Mouse (Mus musculus) heart, embryonic 16.5 days (tissue): ENCODE results near the gene Fam104a. TPM values are rescaled to one million over a fixed set of nuclear protein-coding genes. Genes with fewer than 3 reads are reported as not detected.

ENCODE experiments used
- ATAC-seq: fragments of 200-750 bp; cut with Nextera tagmentation; replicated peaks from 2 replicates; pipeline ENCODE4 v1.8.0; 2017; ENCODE audit warnings: moderate number of reproducible peaks; ENCODE audit not compliant: insufficient read depth, low FRiP score; ENCODE audit errors: extremely low read depth
- H3K27ac ChIP-seq: fragments of 300-500 bp; sonication (generic); 2 replicates; pipeline ENCODE4 v1.5.1; 2014; ENCODE audit warnings: mild to moderate bottlenecking, low read length, control low read depth, moderate library complexity
- H3K27me3 ChIP-seq: fragments of 300-500 bp; sonication (generic); 2 replicates; pipeline ENCODE4 v1.6.1; 2014; ENCODE audit warnings: low read length, mixed read lengths; ENCODE audit not compliant: control insufficient read depth, insufficient read depth
- H3K36me3 ChIP-seq: fragments of 300-500 bp; sonication (generic); 2 replicates; pipeline ENCODE4 v1.6.1; 2014; ENCODE audit not compliant: control insufficient read depth, insufficient read depth
- H3K4me1 ChIP-seq: fragments of 300-500 bp; sonication (generic); 2 replicates; pipeline ENCODE4 v1.6.1; 2014; ENCODE audit warnings: low read length, mixed read lengths; ENCODE audit not compliant: control insufficient read depth, insufficient read depth
- H3K4me2 ChIP-seq: fragments of 300-500 bp; sonication (generic); 2 replicates; pipeline ENCODE4 v1.6.1; 2014; ENCODE audit warnings: low read depth, mild to moderate bottlenecking, control low read depth, low read length
- H3K4me3 ChIP-seq: fragments of 300-500 bp; sonication (generic); 2 replicates; pipeline ENCODE4 v1.5.1; 2014; ENCODE audit warnings: mild to moderate bottlenecking, control low read depth, low read length
- H3K9ac ChIP-seq: fragments of 300-500 bp; sonication (generic); 2 replicates; pipeline ENCODE4 v1.6.1; 2014; ENCODE audit warnings: low read length, control low read depth
- H3K9me3 ChIP-seq: fragments of 300-500 bp; sonication (generic); replicated peaks from 2 replicates; pipeline ENCODE4 v1.6.1; 2016; ENCODE audit warnings: low read length; ENCODE audit not compliant: control insufficient read depth
- WGBS: fragments of 180-500 bp; shearing (Covaris S2); extraction: QIAGEN DNeasy Blood & Tissue Kit; methylation state at CpG from one replicate; pipeline ENCODE4 v1.1.7; 2014; 5-methylcytosine and 5-hydroxymethylcytosine counted together
- polyA plus RNA-seq: library from polyadenylated mRNA; unstranded; fragments of >200 nt; fragmentation: Nextera tagmentation; extraction: Ambion mirVana; gene quantifications from 2 replicates; pipeline ENCODE4 v1.2.1, GENCODE M21; 2015

Gene Fam104a
- polyA plus RNA-seq, 1 experiment from 2014 or later, result 41.1 TPM

GRCm38 (mm10) chr11:113638680-113639079, 45.3 kb downstream of the Fam104a start:
- Histone ChIP-seq H3K4me3 (no peak overlapping the region), H3K27me3 (no peaks in the 10 kb centered on the region), H3K4me1 (no peaks in the 10 kb centered on the region), H3K36me3 (no peaks in the 10 kb centered on the region), H3K9me3 (0 out of 2 replicates have a peak, but pooled peaks cover 4% of the 10 kb centered on the region), H3K27ac (no peak overlapping the region), H3K9ac (no peak overlapping the region), H3K4me2 (no peak overlapping the region)
- 82% methylated on average over 12 of the region's 12 CpGs for WGBS
- ATAC-seq, result no peak

GRCm38 (mm10) chr11:113634699-113635121, 49.2 kb downstream of the Fam104a start:
- H3K9me3 ChIP-seq, result 0 out of 2 replicates have a peak, but pooled peaks cover 4% of the 10 kb centered on the region
- no peak overlapping the region for H3K4me2 ChIP-seq
- 71% methylated on average over 10 of the region's 10 CpGs for WGBS
- no peaks in the 10 kb centered on the region for H3K36me3 ChIP-seq
- no peak overlapping the region for H3K9ac ChIP-seq
- no peaks in the 10 kb centered on the region for H3K4me1 ChIP-seq
- H3K27ac ChIP-seq, result no peak overlapping the region
- no peak overlapping the region for H3K4me3 ChIP-seq
- no peak for ATAC-seq
- no peaks in the 10 kb centered on the region for H3K27me3 ChIP-seq

GRCm38 (mm10) chr11:113633398-113633797, 50.6 kb downstream of the Fam104a start:
- Histone ChIP-seq H3K9ac (no peak overlapping the region), H3K36me3 (no peaks in the 10 kb centered on the region), H3K9me3 (0 out of 2 replicates have a peak, but pooled peaks cover 4% of the 10 kb centered on the region), H3K27ac (no peak overlapping the region), H3K4me2 (no peak overlapping the region), H3K4me3 (no peak overlapping the region), H3K27me3 (no peaks in the 10 kb centered on the region), H3K4me1 (no peaks in the 10 kb centered on the region)
- 88% methylated on average over 5 of the region's 5 CpGs for WGBS
- no peak for ATAC-seq

GRCm38 (mm10) chr11:113632303-113632702, 51.7 kb downstream of the Fam104a start:
- H3K27me3 ChIP-seq, result no peaks in the 10 kb centered on the region
- H3K4me2 ChIP-seq, result no peak overlapping the region
- 77% methylated on average over 7 of the region's 7 CpGs for WGBS
- ATAC-seq, result no peak
- H3K4me1 ChIP-seq, result no peaks in the 10 kb centered on the region
- H3K27ac ChIP-seq, result no peak overlapping the region
- H3K36me3 ChIP-seq, result no peaks in the 10 kb centered on the region
- no peak overlapping the region for H3K4me3 ChIP-seq
- H3K9ac ChIP-seq, result no peak overlapping the region
- no peaks in the 10 kb centered on the region for H3K9me3 ChIP-seq

GRCm38 (mm10) chr11:113631862-113632261, 52.1 kb downstream of the Fam104a start:
- no peak overlapping the region for H3K4me3 ChIP-seq

GRCm38 (mm10) chr11:113631302-113631701, 52.7 kb downstream of the Fam104a start:
- Histone ChIP-seq H3K9me3 (no peaks in the 10 kb centered on the region), H3K27ac (no peak overlapping the region), H3K36me3 (no peaks in the 10 kb centered on the region), H3K9ac (no peak overlapping the region), H3K4me1 (no peaks in the 10 kb centered on the region), H3K4me2 (no peak overlapping the region), H3K27me3 (no peaks in the 10 kb centered on the region), H3K4me3 (no peak overlapping the region)
- no peak for ATAC-seq
- WGBS, result 61% methylated on average over 8 of the region's 8 CpGs

More at GRCm38 (mm10) chr11:113631862-113632261, 52.1 kb downstream of the Fam104a start:
- Histone ChIP-seq H3K27me3 (no peaks in the 10 kb centered on the region), H3K9me3 (no peaks in the 10 kb centered on the region), H3K9ac (no peak overlapping the region), H3K27ac (no peak overlapping the region), H3K4me1 (no peaks in the 10 kb centered on the region), H3K36me3 (no peaks in the 10 kb centered on the region), H3K4me2 (no peak overlapping the region)
- WGBS, result 77% methylated on average over 8 of the region's 8 CpGs
- ATAC-seq, result no peak

GRCm38 (mm10) chr11:113630642-113631041, 53.3 kb downstream of the Fam104a start:
- Histone ChIP-seq H3K9ac (no peak overlapping the region), H3K27me3 (no peaks in the 10 kb centered on the region), H3K4me1 (no peaks in the 10 kb centered on the region), H3K9me3 (no peaks in the 10 kb centered on the region), H3K36me3 (no peaks in the 10 kb centered on the region), H3K27ac (no peak overlapping the region), H3K4me3 (no peak overlapping the region), H3K4me2 (no peak overlapping the region)
- ATAC-seq, result no peak
- WGBS, result 64% methylated on average over 7 of the region's 7 CpGs

GRCm38 (mm10) chr11:113627785-113628184, 56.2 kb downstream of the Fam104a start:
- H3K4me2 ChIP-seq, result no peak overlapping the region
- no peaks in the 10 kb centered on the region for H3K36me3 ChIP-seq
- H3K27ac ChIP-seq, result no peak overlapping the region
- WGBS, result 52% methylated on average over 4 of the region's 4 CpGs
- ATAC-seq, result no peak
- H3K4me3 ChIP-seq, result no peak overlapping the region
- no peaks in the 10 kb centered on the region for H3K9me3 ChIP-seq
- H3K9ac ChIP-seq, result no peak overlapping the region
- no peaks in the 10 kb centered on the region; the same call in 1 of the 2 replicates for H3K27me3 ChIP-seq
- H3K4me1 ChIP-seq, result no peaks in the 10 kb centered on the region

GRCm38 (mm10) chr11:113625437-113625836, 58.5 kb downstream of the Fam104a start:
- Histone ChIP-seq H3K4me3 (no peak overlapping the region), H3K4me2 (no peak overlapping the region), H3K4me1 (no peaks in the 10 kb centered on the region), H3K27ac (no peak overlapping the region), H3K9ac (no peak overlapping the region), H3K27me3 (peaks cover 11% of the 10 kb centered on the region), H3K36me3 (no peaks in the 10 kb centered on the region), H3K9me3 (no peaks in the 10 kb centered on the region)
- no peak for ATAC-seq
- WGBS, result 88% methylated on average over 18 of the region's 18 CpGs
